Mouse (Mus musculus): ENCODE results near the gene Ak6.
A peak's percentile ranks its signal among the peaks of the same experiment; 100 is the strongest.

- TF ChIP-seq POLR2A (IDR thresholded peaks at IDR 0.05; ENCODE audit: borderline replicate concordance, low read depth, low read length) (no peak), CTCF (IDR thresholded peaks at IDR 0.05; ENCODE audit: low read depth, low read length) (peak; percentile 36; the same call in 1 of the 2 replicates)
Observed at GRCm38 (mm10) chr13:100684355-100684754, 33.6 kb downstream of the Ak6 start.
